Mouse (Mus musculus) kidney, embryonic 14.5 days (tissue): ENCODE data around the gene Trank1. TPM values are rescaled to one million over a fixed set of nuclear protein-coding genes. Genes with fewer than 3 reads are reported as not detected.

Experiments used
- ATAC-seq: fragments of 200-750 bp; cut with Nextera tagmentation; 2 replicates; pipeline ENCODE4 v1.8.0; 2017; ENCODE audit warnings: moderate number of reproducible peaks, mild to moderate bottlenecking, moderate TSS enrichment, moderate library complexity; ENCODE audit not compliant: low FRiP score, low TSS enrichment
- H3K27ac ChIP-seq: fragments of 300-500 bp; sonication (generic); 2 replicates; pipeline ENCODE4 v1.5.1; 2014; ENCODE audit warnings: low read depth, mild to moderate bottlenecking, low read length, moderate library complexity, mixed read lengths
- H3K27me3 ChIP-seq: fragments of 300-500 bp; sonication (generic); 2 replicates; pipeline ENCODE4 v1.6.1; 2014; ENCODE audit warnings: mild to moderate bottlenecking, low read length; ENCODE audit not compliant: control insufficient read depth, insufficient read depth
- H3K36me3 ChIP-seq: fragments of 300-500 bp; sonication (generic); 2 replicates; pipeline ENCODE4 v1.6.1; 2014; ENCODE audit warnings: low read length, mixed read lengths; ENCODE audit not compliant: control insufficient read depth, insufficient read depth
- H3K4me1 ChIP-seq: fragments of 300-500 bp; sonication (generic); 2 replicates; pipeline ENCODE4 v1.6.1; 2014; ENCODE audit warnings: low read length, mixed read lengths; ENCODE audit not compliant: control insufficient read depth, insufficient read depth
- H3K4me2 ChIP-seq: fragments of 300-500 bp; sonication (generic); replicated peaks from 2 replicates; pipeline ENCODE4 v1.6.1; 2014; ENCODE audit warnings: low read depth, mild to moderate bottlenecking, low read length
- H3K4me3 ChIP-seq: fragments of 300-500 bp; sonication (generic); 2 replicates; pipeline ENCODE4 v1.5.1; 2014; ENCODE audit warnings: mild to moderate bottlenecking, low read length
- H3K9ac ChIP-seq: fragments of 300-500 bp; sonication (generic); 2 replicates; pipeline ENCODE4 v1.6.1; 2014; ENCODE audit warnings: low read depth, mild to moderate bottlenecking, low read length, moderate library complexity
- H3K9me3 ChIP-seq: fragments of 300-500 bp; sonication (generic); 2 replicates; pipeline ENCODE4 v1.6.1; 2016; ENCODE audit warnings: low read length; ENCODE audit not compliant: control insufficient read depth
- WGBS: fragments of 180-500 bp; shearing (Covaris S2); extraction: QIAGEN DNeasy Blood & Tissue Kit; methylation state at CpG from one replicate; pipeline ENCODE4 v1.1.7; 2014; 5-methylcytosine and 5-hydroxymethylcytosine counted together
- polyA plus RNA-seq: library from polyadenylated mRNA; unstranded; fragments of >200 nt; fragmentation: Nextera tagmentation; extraction: Ambion mirVana; gene quantifications from 2 replicates; pipeline ENCODE4 v1.2.1, GENCODE M21; 2014

Gene Trank1
- polyA plus RNA-seq, 1 experiment from 2014 or later, result 0.31 TPM

DNA sequence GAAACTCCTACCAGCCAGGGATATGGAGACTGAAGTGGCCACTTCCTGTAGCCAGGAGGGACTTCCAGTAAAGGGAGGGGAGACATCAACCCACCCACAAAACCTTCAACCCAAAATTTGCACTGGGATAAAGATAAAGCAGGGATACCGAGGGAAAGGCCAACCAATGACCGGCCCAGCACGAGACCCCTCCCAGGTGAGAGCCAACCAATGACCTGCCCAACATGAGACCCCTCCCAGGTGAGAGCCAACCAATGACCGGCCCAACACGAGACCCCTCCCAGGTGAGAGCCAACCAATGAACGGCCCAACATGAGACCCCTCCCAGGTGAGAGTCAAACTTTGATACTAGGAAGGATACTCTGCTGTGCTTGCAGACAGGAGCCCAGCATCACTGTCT is 16.6 kb upstream of the Trank1 start:
- Histone ChIP-seq H3K27ac (no peak overlapping the region), H3K4me3 (no peak overlapping the region)
- WGBS, result 90% methylated on average over 6 of the region's 6 CpGs

DNA sequence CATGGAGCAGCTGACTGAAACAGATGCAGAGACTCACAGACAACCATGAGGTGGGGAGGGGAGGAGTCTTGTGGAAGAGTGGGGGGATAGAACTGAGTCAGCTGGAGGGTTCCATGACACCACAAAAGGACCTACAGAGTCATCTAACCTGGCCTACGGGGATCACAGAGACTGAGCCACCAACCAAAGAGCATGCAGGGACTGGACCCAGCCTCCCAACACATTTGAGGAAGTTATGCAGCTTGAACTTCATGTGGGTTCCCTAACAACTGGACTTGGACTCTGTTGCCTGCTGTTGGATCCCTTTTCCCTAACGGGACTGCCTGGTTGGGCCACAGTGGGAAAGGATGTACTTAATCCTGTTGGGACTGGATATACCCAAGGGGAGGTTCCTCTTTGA is 16.2 kb upstream of the Trank1 start:
- no peak for ATAC-seq
- Histone ChIP-seq H3K27ac (no peak overlapping the region), H3K27me3 (no peaks in the 10 kb centered on the region), H3K9me3 (no peaks in the 10 kb centered on the region), H3K4me1 (no peaks in the 10 kb centered on the region), H3K4me3 (no peak overlapping the region), H3K36me3 (no peaks in the 10 kb centered on the region), H3K4me2 (no peak overlapping the region), H3K9ac (no peak overlapping the region)
- whole genome bisulfite sequencing, result 80% methylated on average over 2 of the region's 2 CpGs

More for the DNA sequence above, 16.6 kb upstream of the Trank1 start:
- Histone ChIP-seq H3K9me3 (no peaks in the 10 kb centered on the region), H3K36me3 (no peaks in the 10 kb centered on the region), H3K27me3 (no peaks in the 10 kb centered on the region), H3K4me1 (no peaks in the 10 kb centered on the region), H3K4me2 (no peak overlapping the region), H3K9ac (no peak overlapping the region)
- no peak for ATAC-seq

DNA sequence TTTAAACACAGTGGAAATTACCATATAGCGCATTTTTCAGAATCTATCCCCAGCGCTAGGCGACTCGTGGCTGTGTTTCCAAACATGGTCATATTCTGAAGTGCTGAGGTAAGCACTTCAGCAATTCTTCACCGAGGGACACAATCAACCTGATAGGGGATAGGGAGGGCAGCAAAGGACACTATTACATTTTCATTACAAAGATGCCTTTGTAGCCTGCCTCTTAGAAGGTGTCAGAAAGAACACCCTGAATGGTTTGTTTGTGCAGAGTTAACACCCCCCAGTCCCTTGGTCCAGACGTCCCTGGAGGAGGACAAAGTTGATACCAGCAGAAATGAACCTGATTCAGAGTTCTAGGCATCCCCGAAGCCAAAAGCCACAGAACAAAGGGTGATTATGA is 15.1 kb upstream of the Trank1 start:
- Histone ChIP-seq H3K4me2 (no peak overlapping the region), H3K9ac (no peak overlapping the region), H3K27me3 (no peaks in the 10 kb centered on the region), H3K27ac (no peak overlapping the region), H3K4me1 (no peaks in the 10 kb centered on the region), H3K4me3 (no peak overlapping the region), H3K9me3 (no peaks in the 10 kb centered on the region), H3K36me3 (no peaks in the 10 kb centered on the region)
- ATAC-seq, result no peak
- 64% methylated on average over 7 of the region's 7 CpGs for WGBS

DNA sequence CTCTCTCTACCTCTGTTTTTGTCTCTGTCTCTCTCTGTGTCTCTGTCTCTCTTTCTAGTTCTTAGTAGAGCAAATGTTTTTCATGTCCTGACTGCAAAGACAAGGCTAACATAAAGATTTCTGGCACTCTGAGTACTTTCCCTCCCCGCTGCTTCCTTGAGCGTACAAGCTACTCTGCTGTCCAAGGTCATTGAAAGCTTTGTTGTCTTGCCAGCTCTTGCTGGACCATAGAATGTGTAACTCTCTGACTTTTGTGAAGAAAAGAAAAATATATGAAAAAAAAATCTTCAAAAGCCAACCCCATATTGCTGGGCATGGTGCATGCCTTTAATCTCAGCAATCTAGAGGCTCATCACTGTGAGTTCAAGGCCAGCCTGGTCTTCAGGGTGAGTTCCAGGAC is 12.9 kb upstream of the Trank1 start:
- H3K36me3 ChIP-seq, result no peaks in the 10 kb centered on the region
- no peak for ATAC-seq
- no peak overlapping the region for H3K4me3 ChIP-seq
- no peaks in the 10 kb centered on the region for H3K27me3 ChIP-seq
- H3K9ac ChIP-seq, result no peak overlapping the region
- no peak overlapping the region for H3K4me2 ChIP-seq
- WGBS, result 81% methylated on average over 2 of the region's 2 CpGs
- H3K4me1 ChIP-seq, result no peaks in the 10 kb centered on the region
- no peak overlapping the region for H3K27ac ChIP-seq
- no peaks in the 10 kb centered on the region for H3K9me3 ChIP-seq

DNA sequence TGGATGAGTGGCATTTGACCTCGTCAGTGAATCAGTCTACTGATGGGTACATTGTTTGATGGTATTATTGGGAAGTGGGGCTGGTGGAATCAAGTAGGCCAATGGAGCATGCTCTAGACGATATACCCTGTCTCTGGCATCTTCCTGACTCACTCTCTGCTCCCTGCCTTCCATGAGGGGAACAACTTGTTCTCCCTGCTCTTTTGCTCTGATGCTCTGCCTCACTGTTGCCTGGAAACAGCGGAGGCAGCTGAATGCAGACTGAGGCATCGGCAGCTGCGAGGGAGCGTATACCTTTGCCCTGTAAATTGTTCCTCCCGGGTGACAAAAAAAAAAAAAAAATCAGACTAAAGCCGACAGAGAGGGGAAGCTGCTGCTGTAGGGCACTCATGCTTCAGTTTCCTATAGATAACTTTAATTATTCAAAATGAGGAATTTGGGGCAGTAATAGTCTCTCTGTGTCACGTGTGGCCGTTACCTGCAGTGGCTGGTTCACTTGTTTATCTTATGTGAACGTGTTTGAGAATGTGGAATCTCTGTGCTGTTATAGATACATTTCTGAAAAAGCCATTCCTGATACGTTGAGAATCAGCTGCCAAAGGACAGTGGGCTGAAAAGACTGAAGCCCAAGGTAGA is 9.2 kb upstream of the Trank1 start:
- WGBS, result 73% methylated on average over 12 of the region's 12 CpGs
- Histone ChIP-seq H3K4me2 (no peak overlapping the region), H3K27me3 (no peaks in the 10 kb centered on the region), H3K27ac (no peak overlapping the region), H3K9me3 (no peaks in the 10 kb centered on the region), H3K4me1 (no peaks in the 10 kb centered on the region), H3K9ac (no peak overlapping the region), H3K4me3 (no peak overlapping the region), H3K36me3 (no peaks in the 10 kb centered on the region)
- ATAC-seq, result no peak

DNA sequence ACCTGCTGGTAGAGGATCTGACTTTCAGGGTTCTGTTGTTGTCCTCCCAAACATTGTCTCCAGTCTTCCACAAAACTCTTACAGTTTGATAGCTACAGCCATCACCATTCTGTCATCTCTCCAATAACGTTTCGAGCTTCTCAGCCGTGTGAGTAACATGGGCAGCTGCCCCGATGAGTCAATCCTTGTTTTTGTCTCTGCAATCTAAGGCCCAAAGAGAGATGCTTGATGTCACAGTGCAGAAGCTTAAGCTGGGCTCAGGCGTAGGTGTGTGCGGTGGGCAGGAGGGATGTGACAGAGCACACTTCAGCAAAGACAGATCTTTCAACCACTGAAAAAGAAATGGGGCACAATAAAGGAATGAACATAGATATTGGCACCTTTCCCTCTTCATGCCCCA is 7.5 kb upstream of the Trank1 start:
- Histone ChIP-seq H3K4me1 (no peaks in the 10 kb centered on the region), H3K4me2 (no peak overlapping the region), H3K36me3 (no peaks in the 10 kb centered on the region), H3K27me3 (no peaks in the 10 kb centered on the region), H3K27ac (no peak overlapping the region), H3K4me3 (no peak overlapping the region), H3K9ac (no peak overlapping the region), H3K9me3 (no peaks in the 10 kb centered on the region)
- no peak for ATAC-seq
- 92% methylated on average over 6 of the region's 6 CpGs for WGBS

DNA sequence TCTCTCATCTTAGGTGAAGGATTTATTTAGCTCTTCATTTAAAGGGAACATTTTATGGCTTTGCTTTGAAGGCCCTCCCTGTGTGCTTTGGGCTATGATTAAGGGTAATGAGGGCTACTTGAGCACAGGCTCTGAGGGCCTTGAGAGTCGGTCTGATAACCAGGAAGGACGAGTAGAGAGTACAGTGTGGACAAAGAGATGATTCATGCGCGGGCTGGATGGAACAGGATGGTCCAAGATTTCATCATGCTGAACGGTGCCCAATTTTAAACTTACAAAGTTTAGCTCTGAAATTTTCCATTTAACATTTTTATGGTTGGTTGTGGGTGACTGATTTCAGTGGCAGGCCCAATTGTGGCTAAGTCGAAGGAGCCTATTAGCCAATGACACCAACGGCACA is 5.4 kb upstream of the Trank1 start:
- Histone ChIP-seq H3K27me3 (peaks cover 10% of the 10 kb centered on the region), H3K27ac (no peak overlapping the region), H3K9ac (no peak overlapping the region), H3K4me1 (no peaks in the 10 kb centered on the region), H3K9me3 (peaks cover 6% of the 10 kb centered on the region; the same call in 1 of the 2 replicates), H3K4me3 (no peak overlapping the region), H3K36me3 (no peaks in the 10 kb centered on the region), H3K4me2 (no peak overlapping the region)
- 71% methylated on average over 7 of the region's 7 CpGs for WGBS
- no peak for ATAC-seq

DNA sequence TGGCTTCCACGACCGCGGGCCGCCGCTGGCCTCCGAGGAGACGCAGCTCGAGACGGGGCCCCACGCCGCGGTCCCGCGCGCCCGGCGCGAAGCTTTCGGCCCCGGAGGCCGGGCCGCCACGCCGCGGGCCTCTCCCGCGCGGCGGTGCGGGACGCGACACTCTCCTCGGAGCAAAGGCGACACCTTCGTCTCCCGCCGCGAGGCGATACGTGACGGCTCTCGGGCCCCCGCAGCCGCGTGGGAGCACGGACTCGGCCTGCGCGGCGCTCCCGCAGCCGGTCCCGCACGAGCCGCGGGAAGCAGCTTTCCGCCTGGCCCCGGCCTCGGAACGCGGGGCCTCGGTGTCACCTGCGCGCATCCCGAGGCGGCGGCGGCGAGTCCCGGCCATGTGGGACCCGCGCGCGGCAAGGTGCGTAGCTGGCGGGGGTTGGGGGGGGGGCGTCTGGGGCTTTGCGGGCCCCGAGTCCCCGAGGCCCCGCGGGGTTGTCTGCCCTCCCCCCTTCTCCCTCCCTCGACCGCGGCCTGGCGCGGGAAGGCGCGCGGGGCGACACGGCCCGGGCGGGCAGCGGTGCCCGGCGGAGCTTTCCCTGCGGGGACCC is 403 bp downstream of the Trank1 start:
- no peak overlapping the region for H3K27ac ChIP-seq
- ATAC-seq, result peak; percentile 26; the same call in 1 of the 2 replicates
- no peaks in the 10 kb centered on the region for H3K36me3 ChIP-seq
- peak overlapping the region; percentile 97 for H3K4me2 ChIP-seq
- H3K9ac ChIP-seq, result peak overlapping the region; percentile 40; the same call in 1 of the 2 replicates
- peaks cover 14% of the 10 kb centered on the region; the same call in 1 of the 2 replicates for H3K4me1 ChIP-seq
- H3K4me3 ChIP-seq, result peak overlapping the region; percentile 53
- peaks cover 6% of the 10 kb centered on the region; the same call in 1 of the 2 replicates for H3K9me3 ChIP-seq
- peaks cover 45% of the 10 kb centered on the region for H3K27me3 ChIP-seq
- WGBS, result 3% methylated on average over 69 of the region's 98 CpGs

DNA sequence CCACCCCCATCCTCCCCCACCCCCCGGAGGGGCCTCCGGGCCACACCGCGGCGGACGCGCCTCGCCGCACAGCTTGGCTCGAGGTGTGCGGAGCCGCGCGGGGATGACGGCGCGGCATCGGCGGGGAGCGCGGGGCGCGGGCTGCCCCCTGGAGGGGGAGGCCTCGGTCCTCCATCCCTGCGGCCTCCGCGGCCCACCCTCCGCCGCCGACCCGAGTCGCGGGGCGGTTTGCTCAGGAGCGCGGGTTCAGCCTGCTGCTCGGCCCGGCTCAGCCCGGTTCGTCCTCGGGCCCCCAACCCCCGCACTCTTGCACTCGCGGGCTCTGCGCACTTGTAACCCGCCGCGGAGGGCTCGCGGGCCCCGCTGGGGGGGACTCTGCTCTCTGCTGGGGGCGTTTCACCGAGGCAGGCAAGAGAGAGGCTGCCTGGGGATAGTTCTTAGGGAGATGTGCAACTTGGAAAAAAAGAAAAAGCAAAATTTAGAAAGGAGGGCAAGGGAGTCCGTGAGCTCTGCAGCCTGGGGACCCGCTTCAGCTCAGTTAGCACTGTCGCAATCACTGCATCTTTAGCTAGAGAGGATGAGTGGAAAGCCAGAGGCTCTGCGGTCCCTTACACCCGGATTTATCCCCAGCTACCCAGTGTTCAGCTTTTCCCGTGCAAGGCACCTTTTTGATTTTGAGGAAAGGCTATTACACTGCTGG is 1.1 kb downstream of the Trank1 start:
- no peaks in the 10 kb centered on the region for H3K36me3 ChIP-seq
- WGBS, result under 1% methylated on average over 42 of the region's 59 CpGs
- peak overlapping the region; percentile 97 for H3K4me2 ChIP-seq
- ATAC-seq, result peak; percentile 66
- peaks cover 6% of the 10 kb centered on the region; the same call in 1 of the 2 replicates for H3K9me3 ChIP-seq
- peak overlapping the region; percentile 40 for H3K9ac ChIP-seq
- H3K27me3 ChIP-seq, result peaks cover 47% of the 10 kb centered on the region
- no peak overlapping the region for H3K27ac ChIP-seq
- H3K4me1 ChIP-seq, result peaks cover 14% of the 10 kb centered on the region; the same call in 1 of the 2 replicates
- H3K4me3 ChIP-seq, result peak overlapping the region; percentile 53
